Mouse (Mus musculus) thymus, adult 2 months (tissue): Measurements from ENCODE around the gene Ptprd. TPM values are rescaled to one million over a fixed set of nuclear protein-coding genes. Genes with fewer than 3 reads are reported as not detected.
"Not testable (repeated sequence)": the region's sequence is repeated elsewhere in the genome, so short reads cannot be mapped to it uniquely, and the experiment has no call there.

Experiments
- DNase-seq: peaks from one replicate; pipeline ENCODE4 v3.0.0; 2021
- H3K27ac ChIP-seq: fragments of 200-500 bp; 2 replicates; pipeline ENCODE4 v1.5.1; 2012; ENCODE audit warnings: low read length, control low read depth; ENCODE audit not compliant: control insufficient read depth, insufficient read depth
- H3K27me3 ChIP-seq: fragments of 200-500 bp; 2 replicates; pipeline ENCODE4 v1.6.1; 2012; ENCODE audit warnings: mild to moderate bottlenecking, low read length, moderate library complexity, mixed read lengths; ENCODE audit not compliant: control insufficient read depth, insufficient read depth
- H3K36me3 ChIP-seq: fragments of 200-500 bp; 2 replicates; pipeline ENCODE4 v1.6.1; 2012; ENCODE audit warnings: mild to moderate bottlenecking, low read length, moderate library complexity; ENCODE audit not compliant: control insufficient read depth, insufficient read depth
- H3K4me1 ChIP-seq: fragments of 200-500 bp; replicated peaks from 2 replicates; pipeline ENCODE4 v1.6.1; 2012; ENCODE audit warnings: low read length; ENCODE audit not compliant: control insufficient read depth, insufficient read depth
- H3K4me3 ChIP-seq: fragments of 200-500 bp; 2 replicates; pipeline ENCODE4 v1.5.1; 2012; ENCODE audit warnings: mild to moderate bottlenecking, low read length, control low read depth, moderate library complexity; ENCODE audit not compliant: control insufficient read depth, insufficient read depth
- CTCF ChIP-seq: fragments of 200-500 bp; IDR thresholded peaks from 2 replicates; pipeline ENCODE4 v1.5.1; 2012; ENCODE audit warnings: mild to moderate bottlenecking, control low read depth, low read length, moderate library complexity, borderline replicate concordance; ENCODE audit not compliant: control insufficient read depth, poor library complexity, insufficient read depth; ENCODE audit errors: extremely low read depth
- POLR2A ChIP-seq: fragments of 200-500 bp; IDR thresholded peaks from 2 replicates; pipeline ENCODE4 v1.6.1; 2012; ENCODE audit warnings: mild to moderate bottlenecking, low read length, control low read depth, moderate library complexity; ENCODE audit not compliant: control insufficient read depth, poor library complexity, insufficient read depth; ENCODE audit errors: extremely low read depth
- WGBS: fragments of 180-500 bp; shearing (Covaris S2); methylation state at CpG from one replicate; pipeline ENCODE4 v1.1.7; 2018; 5-methylcytosine and 5-hydroxymethylcytosine counted together
- polyA plus RNA-seq: library from polyadenylated mRNA; depleted of rRNA; stranded (reverse); fragments of >200 nt; gene quantifications from 2 replicates; pipeline ENCODE4 v1.2.3, GENCODE M21; 2012

Gene Ptprd
- polyA plus RNA-seq, 1 experiment: 1.0 TPM

GRCm38 (mm10) chr4:76438068-76438467 lies 1773.7 kb downstream of the Ptprd start:
- Histone ChIP-seq H3K27me3 (no peaks in the 10 kb centered on the region), H3K4me3 (no peak overlapping the region), H3K36me3 (no peaks in the 10 kb centered on the region), H3K4me1 (no peaks in the 10 kb centered on the region), H3K27ac (no peak overlapping the region)
- WGBS: 95% methylated on average over 4 of the region's 4 CpGs
- no peak for DNase-seq
- no peak for TF ChIP-seq POLR2A
- no peak for TF ChIP-seq CTCF

GRCm38 (mm10) chr4:76435920-76436319 lies 1775.8 kb downstream of the Ptprd start:
- WGBS: 75% methylated on average over 5 of the region's 5 CpGs
- Histone ChIP-seq H3K27me3 (no peaks in the 10 kb centered on the region), H3K4me3 (no peak overlapping the region), H3K4me1 (no peaks in the 10 kb centered on the region), H3K36me3 (no peaks in the 10 kb centered on the region), H3K27ac (no peak overlapping the region)
- DNase-seq: no peak
- TF ChIP-seq POLR2A (no peak), CTCF (no peak)

- H3K27me3 ChIP-seq: no peaks in the 10 kb centered on the region
- no peak overlapping the region for H3K27ac ChIP-seq
- 78% methylated on average over 3 of the region's 3 CpGs for WGBS
- no peaks in the 10 kb centered on the region for H3K4me1 ChIP-seq
- no peak for DNase-seq
- H3K36me3 ChIP-seq: no peaks in the 10 kb centered on the region
- H3K4me3 ChIP-seq: no peak overlapping the region
- no peak for TF ChIP-seq CTCF
- TF ChIP-seq POLR2A: no peak
Observed at GRCm38 (mm10) chr4:76429769-76430168, 1782.0 kb downstream of the Ptprd start.

GRCm38 (mm10) chr4:76427036-76427435 lies 1784.7 kb downstream of the Ptprd start:
- not testable (repeated sequence) for DNase-seq, H3K27ac ChIP-seq, H3K4me1 ChIP-seq, H3K4me3 ChIP-seq, H3K27me3 ChIP-seq, H3K36me3 ChIP-seq
- WGBS: 89% methylated on average over 3 of the region's 3 CpGs

GRCm38 (mm10) chr4:76425230-76425575 lies 1786.6 kb downstream of the Ptprd start:
- no peak for TF ChIP-seq CTCF
- no peak for TF ChIP-seq POLR2A
- Histone ChIP-seq H3K4me3 (no peak overlapping the region), H3K36me3 (no peaks in the 10 kb centered on the region), H3K27ac (no peak overlapping the region), H3K27me3 (no peaks in the 10 kb centered on the region), H3K4me1 (no peaks in the 10 kb centered on the region)
- no peak for DNase-seq
- whole genome bisulfite sequencing: 85% methylated on average over 2 of the region's 2 CpGs

GRCm38 (mm10) chr4:76424324-76425229 lies 1787.2 kb downstream of the Ptprd start:
- H3K4me1 ChIP-seq: no peaks in the 10 kb centered on the region
- no peak overlapping the region for H3K27ac ChIP-seq
- no peaks in the 10 kb centered on the region for H3K36me3 ChIP-seq
- 72% methylated on average over 9 of the region's 9 CpGs for WGBS
- DNase-seq: no peak
- no peaks in the 10 kb centered on the region for H3K27me3 ChIP-seq
- TF ChIP-seq POLR2A (no peak), CTCF (no peak)
- H3K4me3 ChIP-seq: no peak overlapping the region

GRCm38 (mm10) chr4:76422113-76422512 lies 1789.6 kb downstream of the Ptprd start:
- Histone ChIP-seq H3K27me3 (no peaks in the 10 kb centered on the region), H3K4me3 (no peak overlapping the region), H3K4me1 (no peaks in the 10 kb centered on the region), H3K36me3 (no peaks in the 10 kb centered on the region), H3K27ac (no peak overlapping the region)
- WGBS: 92% methylated on average over 4 of the region's 4 CpGs
- no peak for DNase-seq
- TF ChIP-seq CTCF: no peak
- no peak for TF ChIP-seq POLR2A

- H3K36me3 ChIP-seq: no peaks in the 10 kb centered on the region
- no peak overlapping the region for H3K4me3 ChIP-seq
- no peak for DNase-seq
- TF ChIP-seq CTCF: no peak
- no peak for TF ChIP-seq POLR2A
- H3K4me1 ChIP-seq: no peaks in the 10 kb centered on the region
- H3K27ac ChIP-seq: no peak overlapping the region
- no peaks in the 10 kb centered on the region for H3K27me3 ChIP-seq
- WGBS: 84% methylated on average over 2 of the region's 2 CpGs
Observed at GRCm38 (mm10) chr4:76419641-76420040, 1792.1 kb downstream of the Ptprd start.
